ENCODE assay signal across 8 mouse cellular contexts in genomic region chr5:33674439-33674838, GRCm38 (mm10). TPM values are rescaled to one million over a fixed set of nuclear protein-coding genes. Genes with fewer than 3 reads are reported as not detected.
DNase-seq lines count a peak whose midpoint lies in the region; ATAC-seq and TF ChIP-seq lines count a peak whose summit lies in the region.

No protein-coding gene starts in this region.

- no peaks in the 10 kb centered on the region for H3K27me3 ChIP-seq in lung, embryonic 14.5 days (ENCODE audit: insufficient read depth, low read length)
- H3K27me3 ChIP-seq in forebrain, embryonic 10.5 days (ENCODE audit: poor library complexity, severe bottlenecking): no peaks in the 10 kb centered on the region
- H3K27me3 ChIP-seq in midbrain, postnatal 0 days (ENCODE audit: insufficient read depth, low read length): no peaks in the 10 kb centered on the region
- H3K27me3 ChIP-seq in kidney, adult 2 months (replicated peaks; ENCODE audit: control insufficient read depth, insufficient read depth, low read length): no peaks in the 10 kb centered on the region

- no peak overlapping the region; the same call in 1 of the 2 replicates for H3K27ac ChIP-seq in lung, embryonic 14.5 days (ENCODE audit: low read depth)
- peak overlapping the region; percentile 45 for H3K27ac ChIP-seq in forebrain, embryonic 10.5 days
- H3K27ac ChIP-seq in midbrain, postnatal 0 days (ENCODE audit: low read depth, low read length): no peak overlapping the region
- no peak overlapping the region for H3K27ac ChIP-seq in kidney, adult 2 months (ENCODE audit: insufficient read depth, low read depth, low read length)

- no peaks in the 10 kb centered on the region for H3K9me3 ChIP-seq in lung, embryonic 14.5 days (ENCODE audit: low read depth, low read length)
- H3K9me3 ChIP-seq in forebrain, embryonic 10.5 days: no peaks in the 10 kb centered on the region
- H3K9me3 ChIP-seq in midbrain, postnatal 0 days (ENCODE audit: low read length): no peaks in the 10 kb centered on the region

- WGBS in lung, embryonic 14.5 days: 70% methylated on average over 3 of the region's 3 CpGs
- WGBS in forebrain, embryonic 10.5 days: 68% methylated on average over 3 of the region's 3 CpGs
- 59% methylated on average over 3 of the region's 3 CpGs for WGBS in midbrain, postnatal 0 days
- WGBS in kidney, adult 2 months: 71% methylated on average over 3 of the region's 3 CpGs

- H3K4me2 ChIP-seq in lung, embryonic 14.5 days: no peak overlapping the region
- H3K4me2 ChIP-seq in midbrain, postnatal 0 days (ENCODE audit: low read depth, low read length, poor library complexity, severe bottlenecking): no peak overlapping the region

- DNase-seq in lung, embryonic 14.5 days: no peak
- DNase-seq in lung, postnatal 25 days (ENCODE audit: low spot score): no peak
- peak; percentile 33 for DNase-seq in forebrain, embryonic 10.5 days (ENCODE audit: extremely low spot score, low spot score)
- DNase-seq in layer of hippocampus, postnatal 10 days (ENCODE audit: low spot score in 2 of 2): peak; percentile 44 to 66
- peak; percentile 83 for DNase-seq in midbrain, postnatal 0 days (ENCODE audit: low spot score)
- DNase-seq in thymus, postnatal 14 days: no peak
- DNase-seq in thymus, adult 18-20 months: no peak
- DNase-seq in kidney, adult 2 months: no peak

- no peaks in the 10 kb centered on the region for H3K4me1 ChIP-seq in lung, embryonic 14.5 days (ENCODE audit: insufficient read depth)
- peaks cover 22% of the 10 kb centered on the region for H3K4me1 ChIP-seq in forebrain, embryonic 10.5 days
- no peaks in the 10 kb centered on the region for H3K4me1 ChIP-seq in midbrain, postnatal 0 days (ENCODE audit: insufficient read depth, low read length)
- H3K4me1 ChIP-seq in kidney, adult 2 months (ENCODE audit: control insufficient read depth, insufficient read depth, low read length): no peaks in the 10 kb centered on the region

- peaks cover 42% of the 10 kb centered on the region for H3K36me3 ChIP-seq in lung, embryonic 14.5 days (ENCODE audit: insufficient read depth)
- peaks cover 44% of the 10 kb centered on the region for H3K36me3 ChIP-seq in forebrain, embryonic 10.5 days (replicated peaks)
- no peaks in the 10 kb centered on the region; the same call in 1 of the 2 replicates for H3K36me3 ChIP-seq in midbrain, postnatal 0 days (ENCODE audit: insufficient read depth, low read length)
- H3K36me3 ChIP-seq in kidney, adult 2 months (ENCODE audit: control insufficient read depth, insufficient read depth, low read length): no peaks in the 10 kb centered on the region

- ATAC-seq in lung, embryonic 14.5 days (ENCODE audit: insufficient read depth): peak; percentile 27; the same call in 1 of the 2 replicates
- peak; percentile 87 for ATAC-seq in midbrain, postnatal 0 days (ENCODE audit: low FRiP score)

- no peak for TF ChIP-seq POLR2A in kidney, adult 2 months (IDR thresholded peaks at IDR 0.05; ENCODE audit: low read depth, low read length)

- peak overlapping the region; percentile 9; the same call in 1 of the 2 replicates for H3K9ac ChIP-seq in lung, embryonic 14.5 days
- H3K9ac ChIP-seq in midbrain, postnatal 0 days (replicated peaks; ENCODE audit: low read length, poor library complexity, severe bottlenecking): no peak overlapping the region

- H3K4me3 ChIP-seq in lung, embryonic 14.5 days (ENCODE audit: low read depth, low read length): no peak overlapping the region
- no peak overlapping the region for H3K4me3 ChIP-seq in forebrain, embryonic 10.5 days
- no peak overlapping the region for H3K4me3 ChIP-seq in midbrain, postnatal 0 days (ENCODE audit: low read depth, low read length)
- H3K4me3 ChIP-seq in kidney, adult 2 months (ENCODE audit: insufficient read depth, low read depth, low read length): no peak overlapping the region

- TF ChIP-seq CTCF in lung, embryonic 14.5 days (IDR thresholded peaks at IDR 0.05; ENCODE audit: low read depth): no peak
- no peak for TF ChIP-seq CTCF in midbrain, postnatal 0 days (IDR thresholded peaks at IDR 0.05)
- no peak for TF ChIP-seq CTCF in kidney, adult 2 months (conservative IDR thresholded peaks at IDR 0.05; ENCODE audit: insufficient read depth, insufficient read length, low read depth, low read length)

RNA-seq across cellular contexts. Expression of gene Tmem129, which starts 16.2 kb away (rescaled TPM):
- 38.3 and 39.7 TPM in 2 replicates for polyA plus RNA-seq in lung, embryonic 14.5 days (2014; fragmentation: Nextera tagmentation; extraction: Ambion mirVana)
- 38.0 and 39.5 TPM in 2 replicates for polyA plus RNA-seq in forebrain, embryonic 10.5 days (2016; fragmentation: Nextera tagmentation; extraction: Ambion mirVana)
- 10 to 100 TPM; 21.4 to 22.4 TPM for total RNA-seq in layer of hippocampus, postnatal 10 days (2021)
- total RNA-seq in midbrain, postnatal 0 days (2014; rRNA removed): 26.0 and 29.5 TPM in 2 replicates
- 17.3 and 21.4 TPM in 2 replicates for polyA plus RNA-seq in midbrain, postnatal 0 days (2015; fragmentation: Nextera tagmentation; extraction: Ambion mirVana)
- 47.4 and 51.2 TPM in 2 replicates for polyA plus RNA-seq in kidney, adult 2 months (2012; rRNA removed)

RNA-seq across cellular contexts. Expression of gene Tacc3, which starts 16.5 kb away (rescaled TPM):
- 254 and 261 TPM in 2 replicates for polyA plus RNA-seq in lung, embryonic 14.5 days (2014; fragmentation: Nextera tagmentation; extraction: Ambion mirVana)
- polyA plus RNA-seq in forebrain, embryonic 10.5 days (2016; fragmentation: Nextera tagmentation; extraction: Ambion mirVana): 349 TPM in 2 replicates
- 10 to 100 TPM; 12.4 to 14.1 TPM for total RNA-seq in layer of hippocampus, postnatal 10 days (2021)
- total RNA-seq in midbrain, postnatal 0 days (2014; rRNA removed): 9.9 and 17.4 TPM in 2 replicates
- polyA plus RNA-seq in midbrain, postnatal 0 days (2015; fragmentation: Nextera tagmentation; extraction: Ambion mirVana): 18.7 and 21.3 TPM in 2 replicates
- polyA plus RNA-seq in kidney, adult 2 months (2012; rRNA removed): 2.3 and 2.6 TPM in 2 replicates

RNA-seq across cellular contexts. Expression of gene Slbp, which starts 22.1 kb away (rescaled TPM):
- polyA plus RNA-seq in lung, embryonic 14.5 days (2014; fragmentation: Nextera tagmentation; extraction: Ambion mirVana): 265 and 275 TPM in 2 replicates
- polyA plus RNA-seq in forebrain, embryonic 10.5 days (2016; fragmentation: Nextera tagmentation; extraction: Ambion mirVana): 335 and 357 TPM in 2 replicates
- 10 to 100 TPM; 28.7 to 31.7 TPM for total RNA-seq in layer of hippocampus, postnatal 10 days (2021)
- 91.2 and 99.5 TPM in 2 replicates for total RNA-seq in midbrain, postnatal 0 days (2014; rRNA removed)
- polyA plus RNA-seq in midbrain, postnatal 0 days (2015; fragmentation: Nextera tagmentation; extraction: Ambion mirVana): 119 and 126 TPM in 2 replicates
- 12.7 and 15.7 TPM in 2 replicates for polyA plus RNA-seq in kidney, adult 2 months (2012; rRNA removed)

RNA-seq across cellular contexts. Expression of gene Gm9903, which starts 44.7 kb away (rescaled TPM):
- 0.26 and 0.31 TPM in 2 replicates for polyA plus RNA-seq in lung, embryonic 14.5 days (2014; fragmentation: Nextera tagmentation; extraction: Ambion mirVana)
- 0.41 and 0.52 TPM in 2 replicates for polyA plus RNA-seq in forebrain, embryonic 10.5 days (2016; fragmentation: Nextera tagmentation; extraction: Ambion mirVana)
- total RNA-seq in layer of hippocampus, postnatal 10 days (2021): under 1 TPM in 1 of 2 experiments, not detected in 1; 0.73 TPM
- total RNA-seq in midbrain, postnatal 0 days (2014; rRNA removed): 1.2 TPM in 1 of 2 replicates, not detected in the other
- polyA plus RNA-seq in midbrain, postnatal 0 days (2015; fragmentation: Nextera tagmentation; extraction: Ambion mirVana): 0.31 and 0.53 TPM in 2 replicates
- polyA plus RNA-seq in kidney, adult 2 months (2012; rRNA removed): 0.64 and 0.77 TPM in 2 replicates

RNA-seq across cellular contexts. Expression of gene Fam53a, which starts 45.0 kb away (rescaled TPM):
- polyA plus RNA-seq in lung, embryonic 14.5 days (2014; fragmentation: Nextera tagmentation; extraction: Ambion mirVana): 63.5 and 64.4 TPM in 2 replicates
- polyA plus RNA-seq in forebrain, embryonic 10.5 days (2016; fragmentation: Nextera tagmentation; extraction: Ambion mirVana): 70.0 and 73.0 TPM in 2 replicates
- total RNA-seq in layer of hippocampus, postnatal 10 days (2021): 10 to 100 TPM; 20.4 to 24.0 TPM
- total RNA-seq in midbrain, postnatal 0 days (2014; rRNA removed): 29.1 and 41.2 TPM in 2 replicates
- 27.3 and 28.0 TPM in 2 replicates for polyA plus RNA-seq in midbrain, postnatal 0 days (2015; fragmentation: Nextera tagmentation; extraction: Ambion mirVana)
- 20.8 and 27.1 TPM in 2 replicates for polyA plus RNA-seq in kidney, adult 2 months (2012; rRNA removed)

Comparison
In these comparisons a context has a peak if more than half of its experiments do, and no peak if none do; other contexts are left out.
1. DNase-seq: peak in forebrain, embryonic 10.5 days (single experiment), layer of hippocampus, postnatal 10 days (2 of 2) and midbrain, postnatal 0 days (single experiment); none in lung, embryonic 14.5 days (single experiment), lung, postnatal 25 days (single experiment), thymus, postnatal 14 days (single experiment), thymus, adult 18-20 months (0 of 2) and kidney, adult 2 months (single experiment).
2. RNA of gene Tacc3, which starts 16.5 kb away (polyA plus RNA-seq): 349 TPM in forebrain, embryonic 10.5 days and 254 to 261 TPM in lung, embryonic 14.5 days; 18.7 to 21.3 TPM in midbrain, postnatal 0 days and 2.3 to 2.6 TPM in kidney, adult 2 months; every median in the first group is over 10 times any median in the second.